Mouse (Mus musculus): Measurements from ENCODE around the gene Stk33. TPM values are rescaled to one million over a fixed set of nuclear protein-coding genes. Genes with fewer than 3 reads are reported as not detected.

The Stk33 gene
- total RNA-seq, 2 experiments from 2014 or later: 0.39 to 0.67 TPM

GRCm38 (mm10) chr7:109358435-109359187, 80.3 kb downstream of the Stk33 start:
- DNase-seq (ENCODE audit: low spot score in 2 of 2): no peak

- no peak for DNase-seq (ENCODE audit: low spot score in 2 of 2)
Observed at GRCm38 (mm10) chr7:109357877-109358276, 81.0 kb downstream of the Stk33 start.

GRCm38 (mm10) chr7:109347241-109347640, 91.6 kb downstream of the Stk33 start:
- DNase-seq (ENCODE audit: low spot score in 2 of 2): no peak

GRCm38 (mm10) chr7:109331722-109332121, 107.2 kb downstream of the Stk33 start:
- no peak for DNase-seq (ENCODE audit: low spot score in 2 of 2)

GRCm38 (mm10) chr7:109328772-109329171, 110.1 kb downstream of the Stk33 start:
- no peak for DNase-seq (ENCODE audit: low spot score in 2 of 2)

- no peak for DNase-seq (ENCODE audit: low spot score in 2 of 2)
Observed at GRCm38 (mm10) chr7:109326813-109327212, 112.1 kb downstream of the Stk33 start.

- no peak for DNase-seq (ENCODE audit: low spot score in 2 of 2)
Observed at GRCm38 (mm10) chr7:109325731-109326130, 113.2 kb downstream of the Stk33 start.

GRCm38 (mm10) chr7:109325169-109325568, 113.7 kb downstream of the Stk33 start:
- no peak for DNase-seq (ENCODE audit: low spot score in 2 of 2)

- DNase-seq (ENCODE audit: low spot score in 2 of 2): no peak
Observed at GRCm38 (mm10) chr7:109309506-109309905, 129.4 kb downstream of the Stk33 start.

GRCm38 (mm10) chr7:109295807-109296206, 143.1 kb downstream of the Stk33 start:
- DNase-seq (ENCODE audit: low spot score in 2 of 2): no peak

- DNase-seq (ENCODE audit: low spot score in 2 of 2): no peak
Observed at GRCm38 (mm10) chr7:109295351-109295750, 143.5 kb downstream of the Stk33 start.

- no peak for DNase-seq (ENCODE audit: low spot score in 2 of 2)
Observed at GRCm38 (mm10) chr7:109290501-109290900, 148.4 kb downstream of the Stk33 start.

- no peak for DNase-seq (ENCODE audit: low spot score in 2 of 2)
Observed at GRCm38 (mm10) chr7:109289106-109289505, 149.8 kb downstream of the Stk33 start.

- no peak for DNase-seq (ENCODE audit: low spot score in 2 of 2)
Observed at GRCm38 (mm10) chr7:109282106-109282505, 156.8 kb downstream of the Stk33 start.

GRCm38 (mm10) chr7:109276622-109277021, 162.3 kb downstream of the Stk33 start:
- DNase-seq (ENCODE audit: low spot score in 2 of 2): no peak

- DNase-seq (ENCODE audit: low spot score in 2 of 2): no peak
Observed at GRCm38 (mm10) chr7:109275901-109276300, 163.0 kb downstream of the Stk33 start.

GRCm38 (mm10) chr7:109275151-109275550, 163.7 kb downstream of the Stk33 start:
- no peak for DNase-seq (ENCODE audit: low spot score in 2 of 2)

- DNase-seq (ENCODE audit: low spot score in 2 of 2): no peak
Observed at GRCm38 (mm10) chr7:109274289-109274688, 164.6 kb downstream of the Stk33 start.

GRCm38 (mm10) chr7:109269046-109269445, 169.8 kb downstream of the Stk33 start:
- DNase-seq (ENCODE audit: low spot score in 2 of 2): no peak

- no peak for DNase-seq (ENCODE audit: low spot score in 2 of 2)
Observed at GRCm38 (mm10) chr7:109267370-109267769, 171.5 kb downstream of the Stk33 start.

- no peak for DNase-seq (ENCODE audit: low spot score in 2 of 2)
Observed at GRCm38 (mm10) chr7:109266181-109266580, 172.7 kb downstream of the Stk33 start.

- no peak for DNase-seq (ENCODE audit: low spot score in 2 of 2)
Observed at GRCm38 (mm10) chr7:109265606-109266005, 173.3 kb downstream of the Stk33 start.

All from gastrocnemius, postnatal 4 days (tissue).